Mouse (Mus musculus): ENCODE measurements around the gene Snai3.

Gene Snai3

GRCm38 (mm10) chr8:122459990-122460389 is 543 bp downstream of the Snai3 start:
- in situ Hi-C loops (cut with MboI, MseI) = no loop called here

DNA sequence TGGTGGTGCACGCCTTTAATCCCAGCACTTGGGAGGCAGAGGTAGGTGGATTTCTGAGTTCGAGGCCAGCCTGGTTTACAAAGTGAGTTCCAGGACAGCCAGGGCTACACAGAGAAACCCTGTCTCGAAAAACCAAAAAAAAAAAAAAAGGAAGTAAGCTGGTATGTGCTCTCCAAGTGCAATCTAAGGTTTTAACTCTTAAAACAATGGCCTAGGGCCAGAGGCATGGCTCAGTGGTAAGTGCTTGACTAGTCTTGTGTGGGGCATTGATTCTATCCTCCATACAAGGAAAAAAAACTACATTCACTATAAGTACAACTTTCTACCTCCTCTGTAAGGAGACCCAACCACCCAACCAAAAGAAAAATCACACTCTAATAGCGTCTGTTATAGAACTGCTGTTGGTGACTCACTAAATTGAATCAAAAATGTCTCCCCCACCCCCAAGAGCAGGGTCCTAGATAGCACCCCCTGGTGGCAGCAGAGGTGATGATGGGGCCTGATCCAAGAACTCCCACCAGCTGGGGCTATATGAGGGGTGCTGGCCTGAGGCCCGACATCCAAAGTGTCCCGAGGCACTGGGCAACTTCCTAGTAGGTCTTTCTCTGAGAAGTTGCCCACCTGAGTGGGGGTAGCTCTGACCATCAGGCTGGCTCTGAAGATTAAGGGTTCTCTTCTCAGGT is 1.2 kb downstream of the Snai3 start:
- in situ Hi-C loops (cut with MboI, MseI) = no loop called here

GRCm38 (mm10) chr8:122457171-122457570 is 3.4 kb downstream of the Snai3 start:
- in situ Hi-C loops (cut with MboI, MseI) = no loop called here

- in situ Hi-C loops (cut with MboI, MseI) = no loop called here
Measured at GRCm38 (mm10) chr8:122454409-122454808, 6.1 kb downstream of the Snai3 start.

DNA sequence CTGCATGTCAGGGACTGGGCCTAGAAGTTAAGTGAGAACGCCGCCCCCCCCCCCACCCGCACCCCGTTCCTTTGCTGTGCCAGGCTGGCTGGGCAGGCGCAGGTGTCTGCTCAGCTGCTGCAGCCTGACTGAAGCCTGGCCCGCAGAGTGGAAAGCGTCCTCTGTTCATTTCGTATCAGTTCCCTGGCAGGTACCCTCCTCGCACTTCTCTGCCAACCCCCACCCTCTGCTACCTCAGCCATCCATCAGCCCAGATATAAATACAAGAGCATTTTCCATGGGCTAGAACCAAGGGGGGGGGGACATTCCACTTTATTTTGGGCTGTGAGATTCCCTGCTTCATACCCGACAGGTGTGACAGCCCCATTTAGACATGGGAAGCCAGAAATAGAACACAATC is 8.4 kb downstream of the Snai3 start:
- in situ Hi-C loops (cut with MboI, MseI) = no loop called here

DNA sequence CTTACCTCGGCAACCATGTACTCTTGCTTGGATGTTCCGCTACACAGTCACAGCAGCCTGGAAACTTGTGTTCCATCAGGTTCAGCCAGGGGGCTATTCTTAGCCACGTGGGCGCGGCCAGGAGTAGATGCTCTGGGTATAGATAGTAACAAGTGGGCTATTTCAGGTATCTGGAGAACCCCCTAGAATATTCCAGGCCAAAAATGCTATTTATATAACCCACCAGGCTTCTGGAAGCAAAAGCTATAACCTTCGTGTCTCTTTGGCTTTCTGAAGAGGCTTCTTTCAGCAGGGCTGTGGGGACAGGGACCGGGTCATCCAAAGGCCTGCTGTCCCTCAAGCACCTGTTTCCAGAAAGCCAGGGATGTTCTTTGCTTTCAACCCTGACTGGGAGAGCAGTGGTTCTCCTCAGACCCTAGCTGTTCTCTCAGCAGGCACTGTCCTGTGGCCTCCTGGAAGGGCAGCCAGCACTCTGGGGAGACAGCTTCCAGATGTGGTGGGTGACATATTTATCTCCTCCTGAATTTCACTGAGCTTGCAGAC is 9.3 kb downstream of the Snai3 start:
- in situ Hi-C loops (cut with MboI, MseI) = no loop called here

DNA sequence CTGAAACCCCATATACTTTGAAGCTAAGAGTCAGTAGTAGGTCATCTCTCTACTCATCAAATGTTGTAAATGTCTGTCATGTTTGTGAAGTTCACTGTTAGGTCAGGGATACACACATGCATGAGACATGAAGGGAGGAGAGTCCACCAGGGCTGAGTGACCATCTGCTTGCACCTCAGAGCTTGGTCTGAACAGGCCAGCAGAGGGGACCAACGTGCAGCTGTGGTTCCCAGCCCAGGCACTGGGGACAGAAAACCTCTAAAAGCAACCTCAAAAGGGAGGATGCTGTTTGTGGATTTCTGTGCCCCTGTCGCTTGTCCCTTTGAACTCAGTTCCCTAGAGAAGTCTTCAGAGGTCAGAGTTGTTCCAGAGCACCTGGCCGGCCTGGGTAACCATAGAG is 15.3 kb downstream of the Snai3 start:
- in situ Hi-C loops (cut with MboI, MseI) = no loop called here

DNA sequence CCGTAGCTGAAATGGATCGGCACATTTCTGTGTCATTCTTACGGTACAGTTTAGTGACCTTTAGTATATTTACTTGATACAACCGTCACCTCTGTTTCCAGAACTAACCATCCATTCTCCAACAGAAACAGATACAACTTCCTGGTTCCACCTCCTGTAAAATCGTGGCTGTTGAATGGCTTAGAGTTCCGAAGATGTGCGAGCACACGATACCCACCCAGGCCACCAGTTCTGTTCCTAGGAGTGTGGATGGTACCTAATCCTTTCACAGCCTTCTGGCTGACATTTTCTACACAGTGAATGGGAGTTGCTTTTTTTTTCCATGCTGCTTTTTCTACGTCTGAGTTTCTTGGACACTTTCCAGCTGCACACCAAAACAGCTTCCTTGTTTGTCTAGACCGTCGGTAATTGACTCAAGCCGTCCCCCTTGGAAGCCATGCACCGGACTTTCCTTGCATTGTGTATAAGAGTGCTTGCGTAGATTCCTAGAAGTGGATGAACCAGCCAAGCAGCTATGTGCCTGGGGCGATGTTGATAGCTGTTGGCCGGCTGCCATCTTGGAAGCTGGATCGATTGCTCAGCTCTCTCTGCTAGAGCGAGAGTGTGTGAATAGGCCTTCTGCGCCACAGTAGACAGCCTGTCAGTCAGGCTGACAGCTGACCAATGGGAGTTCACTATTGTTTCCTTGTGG is 16.3 kb downstream of the Snai3 start:
- in situ Hi-C loops (cut with MboI, MseI) = no loop called here

DNA sequence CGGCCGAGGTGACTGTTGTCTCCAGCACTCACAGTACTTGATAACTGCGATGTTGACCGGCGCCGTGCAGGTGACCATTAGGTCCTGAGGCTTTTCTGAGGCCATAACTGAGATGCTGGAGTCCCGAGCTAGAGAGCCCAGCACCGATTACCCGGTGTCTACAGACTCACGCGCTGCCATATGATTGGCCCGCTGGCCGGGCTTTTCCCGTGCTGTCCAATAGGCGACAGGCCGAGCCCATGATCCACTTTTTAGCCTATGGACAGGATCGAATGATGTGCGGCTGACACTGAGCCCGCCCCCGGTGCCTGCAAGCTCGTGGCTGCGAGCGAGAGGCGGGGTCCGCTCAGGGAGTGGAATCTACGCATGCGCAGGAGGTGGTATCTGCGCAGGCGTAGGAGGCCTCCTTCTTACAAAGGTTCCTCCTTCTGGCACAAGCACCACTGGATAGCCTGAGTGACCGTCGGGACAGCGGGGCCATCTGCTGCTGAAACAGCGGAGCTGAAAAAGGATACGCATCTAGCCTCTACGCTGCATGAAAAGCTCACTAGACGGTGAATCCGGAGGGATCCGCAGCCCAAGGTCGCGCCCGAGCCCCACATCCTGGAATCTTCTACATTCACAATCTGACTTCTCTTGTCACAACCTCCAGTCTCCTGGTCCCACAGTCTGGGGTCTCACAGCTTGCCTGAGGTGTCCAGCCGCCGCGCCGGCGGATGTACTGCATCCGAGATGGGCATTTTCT is 17.1 kb downstream of the Snai3 start, which contains the start of gene Mvd:
Gene Mvd (minus strand): TSS at position 161 of the 745 bp plus-strand sequence.
- in situ Hi-C loops (cut with MboI, MseI) = no loop called here

DNA sequence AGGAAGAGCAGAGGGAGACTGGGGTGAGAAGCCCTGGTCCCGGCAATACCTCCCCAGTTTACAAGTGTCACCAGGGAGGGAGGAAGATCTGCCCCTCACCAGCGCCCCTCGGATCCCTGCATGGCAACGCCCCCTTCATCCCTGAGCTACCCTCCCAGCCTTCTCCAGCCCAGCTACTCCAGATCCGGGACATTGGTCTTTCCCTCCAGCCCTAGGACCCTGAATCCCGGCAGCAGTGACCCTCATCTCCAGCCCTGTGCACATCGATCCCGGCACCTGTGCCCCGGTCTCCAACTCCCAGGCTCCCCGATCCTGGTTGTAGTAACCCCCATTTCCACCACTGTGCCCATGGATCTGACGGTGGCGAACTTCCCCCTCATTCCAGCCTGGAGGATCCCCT is 17.8 kb downstream of the Snai3 start:
- in situ Hi-C loops (cut with MboI, MseI) = no loop called here

GRCm38 (mm10) chr8:122442356-122442755 is 18.2 kb downstream of the Snai3 start:
- in situ Hi-C loops (cut with MboI, MseI) = no loop called here

DNA sequence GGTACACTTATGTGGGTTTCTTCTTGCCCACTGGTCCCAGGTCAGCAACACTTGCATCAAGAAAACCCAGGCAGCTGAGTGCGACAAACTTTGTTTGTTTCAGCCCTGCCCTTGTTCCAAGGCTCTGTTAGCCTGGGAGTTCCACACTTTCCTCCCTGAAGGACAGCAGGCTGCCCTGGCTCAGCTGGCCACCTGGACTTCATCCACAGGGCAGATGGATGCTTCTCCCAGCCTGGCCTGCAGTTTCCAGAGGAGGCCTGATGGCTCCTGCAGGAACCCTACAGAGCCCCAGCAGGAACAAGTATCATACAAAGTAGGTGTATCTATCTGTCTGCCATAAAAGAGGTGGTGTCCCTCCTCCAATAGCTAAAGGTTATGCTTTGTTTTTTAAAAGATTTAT is 19.2 kb downstream of the Snai3 start:
- in situ Hi-C loops (cut with MboI, MseI) = no loop called here

GRCm38 (mm10) chr8:122439336-122439735 is 21.2 kb downstream of the Snai3 start:
- in situ Hi-C loops (cut with MboI, MseI) = loop anchor here (5.0 kb wide), 1 partner anchor 33 kb away; no protein-coding TSS in a partner anchor

- in situ Hi-C loops (cut with MboI, MseI) = loop anchor here (5.0 kb wide), 1 partner anchor 34 kb away; no protein-coding TSS in a partner anchor
Measured at GRCm38 (mm10) chr8:122437708-122438331, 22.7 kb downstream of the Snai3 start.

DNA sequence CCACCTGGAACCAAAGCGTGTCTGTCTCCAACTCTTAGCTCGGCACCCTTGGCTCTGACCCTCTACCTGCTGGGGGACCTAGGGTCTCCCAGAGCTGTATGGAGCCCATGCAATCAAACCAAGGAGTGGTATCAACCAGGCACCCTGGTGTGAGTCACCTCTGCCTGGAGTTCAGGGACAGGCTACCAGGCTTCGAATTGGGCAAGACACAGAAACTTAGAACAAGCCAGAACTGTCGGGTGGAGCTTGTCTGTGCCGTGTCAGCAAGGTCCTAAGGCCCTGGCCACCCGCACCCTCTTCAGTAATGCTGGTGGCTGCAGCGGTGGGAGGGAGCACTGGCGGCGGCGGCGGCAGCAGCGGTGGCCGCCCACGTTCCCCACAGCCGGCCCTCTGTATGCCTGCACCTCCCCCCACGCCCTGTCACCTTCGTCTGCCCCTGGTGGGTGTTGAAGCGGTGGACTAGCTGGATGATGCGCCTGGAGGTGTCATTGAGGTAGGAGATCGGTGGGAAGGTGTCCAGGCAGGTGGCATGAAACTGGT is 23.9 kb downstream of the Snai3 start:
- in situ Hi-C loops (cut with MboI, MseI) = loop anchor here (5.0 kb wide), 1 partner anchor 36 kb away; no protein-coding TSS in a partner anchor

DNA sequence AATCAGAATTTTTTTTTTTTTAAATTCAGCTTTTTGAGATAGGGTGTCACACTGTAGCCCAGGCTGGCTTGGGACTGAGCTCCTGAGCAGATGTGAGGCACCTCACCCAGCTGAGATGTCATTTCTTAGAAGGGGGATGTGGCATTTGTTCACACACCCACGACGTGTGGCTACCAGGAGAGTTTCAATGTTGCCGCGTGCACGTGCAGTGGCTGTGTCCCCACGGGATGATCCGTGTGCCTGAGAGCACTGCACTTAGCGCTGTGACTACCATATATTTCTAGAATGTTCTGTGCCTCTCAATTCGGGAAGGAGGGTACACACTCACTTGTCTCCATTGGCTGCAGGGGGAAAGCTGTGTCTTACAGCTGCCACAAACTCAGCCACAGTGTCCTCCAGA is 24.4 kb downstream of the Snai3 start:
- in situ Hi-C loops (cut with MboI, MseI) = loop anchor here (5.0 kb wide), 1 partner anchor 36 kb away; no protein-coding TSS in a partner anchor

DNA sequence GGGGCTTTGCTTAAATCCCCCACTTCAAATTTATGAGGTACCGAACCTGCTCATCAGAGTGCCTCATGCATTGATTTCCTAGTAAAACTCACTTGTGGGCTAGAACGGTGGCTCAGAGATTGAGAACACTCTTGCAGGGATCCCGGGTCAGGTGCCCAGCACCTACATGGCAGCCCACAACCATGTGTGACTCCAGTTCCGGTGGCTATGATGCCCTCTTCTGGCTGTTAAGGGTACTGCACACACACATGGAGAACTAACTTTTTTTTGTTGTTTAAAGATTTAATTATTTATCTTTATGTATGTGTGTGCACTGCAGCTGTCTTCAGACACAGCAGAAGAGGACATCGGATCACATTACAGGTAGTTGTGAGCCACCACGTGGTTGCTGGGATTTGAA is 25.2 kb downstream of the Snai3 start:
- in situ Hi-C loops (cut with MboI, MseI) = loop anchor here (5.0 kb wide), 1 partner anchor 37 kb away; no protein-coding TSS in a partner anchor

GRCm38 (mm10) chr8:122433269-122433905 is 27.1 kb downstream of the Snai3 start:
- in situ Hi-C loops (cut with MboI, MseI) = no loop called here

DNA sequence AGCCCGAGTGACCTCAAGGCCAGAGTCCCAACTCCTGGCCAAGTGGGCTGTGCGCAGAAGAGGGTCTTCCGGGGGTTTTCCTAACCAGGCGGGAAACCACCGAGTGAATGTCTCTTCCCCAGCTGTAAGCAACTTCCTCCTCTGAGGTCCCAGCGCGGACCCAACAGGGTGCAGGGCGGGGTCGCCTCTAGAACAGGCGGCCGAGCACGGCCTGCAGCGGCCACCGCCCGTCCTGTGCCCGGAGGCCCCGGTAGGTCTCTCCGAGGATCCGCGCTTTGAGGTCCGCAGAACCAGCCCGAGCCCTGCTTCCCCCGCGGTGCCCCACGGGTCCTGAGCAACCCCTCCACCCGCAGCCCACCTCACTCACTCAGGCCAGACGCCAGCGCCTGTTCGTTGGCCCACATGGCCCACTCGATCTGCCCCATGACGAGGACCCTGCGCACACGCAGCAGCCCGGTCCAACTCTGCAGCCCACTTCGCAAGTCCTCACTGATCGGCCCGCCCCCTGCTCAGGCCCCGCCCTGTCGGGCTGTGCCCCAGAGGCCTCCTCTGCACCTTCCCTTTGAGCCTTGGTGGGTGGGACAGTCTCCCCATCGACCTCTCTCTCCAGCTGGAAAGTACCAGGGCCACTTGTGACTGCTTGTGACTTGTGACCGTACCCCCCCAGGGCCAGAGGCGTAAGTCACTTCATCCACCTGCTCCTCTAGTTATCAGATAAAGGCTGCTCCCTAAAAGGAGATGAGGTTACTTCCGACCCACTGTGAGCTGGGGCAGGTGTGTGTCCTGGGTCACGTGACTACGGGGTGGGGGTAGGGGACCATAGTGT is 27.9 kb downstream of the Snai3 start, which contains the start of gene Cyba:
Gene Cyba (minus strand): TSS at position 488 of the 826 bp plus-strand sequence.
- in situ Hi-C loops (cut with MboI, MseI) = no loop called here

Data from T-helper 2 cell (primary cell).